Mouse (Mus musculus): ENCODE measurements around the gene Col11a2. TPM values are rescaled to one million over a fixed set of nuclear protein-coding genes. Genes with fewer than 3 reads are reported as not detected.
"Not testable (repeated sequence)": the region's sequence is repeated elsewhere in the genome, so short reads cannot be mapped to it uniquely, and the experiment has no call there.

The Col11a2 gene
- polyA plus RNA-seq, 1 experiment from 2014 or later, result 1.4 TPM

DNA sequence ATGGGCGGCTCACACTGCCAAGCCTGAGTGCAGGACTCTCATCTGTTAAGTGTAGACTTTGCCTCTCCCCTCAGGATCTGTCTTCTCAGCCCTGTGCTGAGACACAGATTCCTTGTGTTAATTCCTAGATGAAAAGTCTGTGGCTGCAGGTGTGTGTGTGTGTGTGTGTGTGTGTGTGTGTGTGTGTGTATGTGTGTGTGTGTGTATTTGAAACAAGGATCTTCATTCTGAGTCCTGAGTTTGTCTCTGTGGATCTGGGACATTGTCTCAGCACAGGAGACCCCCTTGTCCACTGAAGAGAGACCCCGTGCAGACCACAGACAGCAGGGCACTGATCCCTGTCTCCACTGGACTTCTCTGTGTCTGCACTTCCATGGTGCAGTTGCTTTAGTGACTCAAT, 38.4 kb upstream of the Col11a2 start:
- not testable (repeated sequence) for H3K9me3 ChIP-seq (ENCODE audit: control insufficient read depth, low read length); H3K36me3 ChIP-seq (ENCODE audit: control insufficient read depth, insufficient read depth, low read length); H3K4me3 ChIP-seq (ENCODE audit: low read depth, low read length); H3K4me2 ChIP-seq; DNase-seq (ENCODE audit: low spot score, missing footprints); ATAC-seq (ENCODE audit: low FRiP score); H3K9ac ChIP-seq (ENCODE audit: low read length); H3K4me1 ChIP-seq (ENCODE audit: control insufficient read depth, insufficient read depth, low read length); H3K27ac ChIP-seq (ENCODE audit: low read depth, low read length)
- peaks cover 12% of the 10 kb centered on the region for H3K27me3 ChIP-seq (ENCODE audit: control insufficient read depth, insufficient read depth, low read length)
- 58% methylated on average over 2 of the region's 2 CpGs for WGBS

DNA sequence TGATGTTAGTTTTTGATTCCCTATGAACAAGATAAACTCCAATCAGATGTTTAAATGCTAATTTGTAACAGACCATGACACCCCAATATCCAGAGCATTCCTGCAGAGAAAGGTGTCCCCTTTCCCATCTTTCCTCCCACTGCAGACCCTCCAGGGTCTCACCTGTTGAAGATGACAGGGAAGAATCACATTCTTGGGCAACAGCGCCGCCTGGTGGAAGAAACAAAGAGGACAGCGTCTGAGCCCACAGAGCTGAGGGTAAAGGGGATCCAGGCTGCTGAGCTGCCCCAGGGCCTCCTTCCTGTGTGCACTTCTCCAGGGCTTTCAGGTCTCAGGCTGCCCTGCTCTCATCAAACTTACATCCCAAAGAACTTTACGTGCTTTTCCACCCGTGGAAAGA, 35.8 kb upstream of the Col11a2 start:
- DNase-seq (ENCODE audit: low spot score, missing footprints), result peak; percentile 96

GRCm38 (mm10) chr17:34006570-34006969, 32.7 kb upstream of the Col11a2 start:
- Histone ChIP-seq H3K9me3 (ENCODE audit: control insufficient read depth, low read length) (no peaks in the 10 kb centered on the region), H3K27me3 (ENCODE audit: control insufficient read depth, insufficient read depth, low read length) (no peaks in the 10 kb centered on the region), H3K27ac (ENCODE audit: low read depth, low read length) (no peak overlapping the region)

More for the DNA sequence above, 35.8 kb upstream of the Col11a2 start:
- Histone ChIP-seq H3K4me2 (no peak overlapping the region), H3K27me3 (ENCODE audit: control insufficient read depth, insufficient read depth, low read length) (peaks cover 12% of the 10 kb centered on the region), H3K36me3 (ENCODE audit: control insufficient read depth, insufficient read depth, low read length) (no peaks in the 10 kb centered on the region), H3K9ac (ENCODE audit: low read length) (no peak overlapping the region), H3K27ac (ENCODE audit: low read depth, low read length) (no peak overlapping the region), H3K9me3 (ENCODE audit: control insufficient read depth, low read length) (no peaks in the 10 kb centered on the region), H3K4me1 (ENCODE audit: control insufficient read depth, insufficient read depth, low read length) (no peaks in the 10 kb centered on the region), H3K4me3 (ENCODE audit: low read depth, low read length) (no peak overlapping the region)
- no peak for ATAC-seq (ENCODE audit: low FRiP score)
- 9% methylated on average over 5 of the region's 5 CpGs for WGBS

GRCm38 (mm10) chr17:34010156-34010555, 29.1 kb upstream of the Col11a2 start:
- peak; percentile 56 for DNase-seq (ENCODE audit: low spot score, missing footprints)
- no peak for ATAC-seq (ENCODE audit: low FRiP score)
- Histone ChIP-seq H3K9ac (ENCODE audit: low read length) (no peak overlapping the region), H3K36me3 (ENCODE audit: control insufficient read depth, insufficient read depth, low read length) (no peaks in the 10 kb centered on the region), H3K4me3 (ENCODE audit: low read depth, low read length) (no peak overlapping the region), H3K9me3 (ENCODE audit: control insufficient read depth, low read length) (no peaks in the 10 kb centered on the region), H3K4me1 (ENCODE audit: control insufficient read depth, insufficient read depth, low read length) (no peaks in the 10 kb centered on the region), H3K4me2 (no peak overlapping the region), H3K27ac (ENCODE audit: low read depth, low read length) (no peak overlapping the region), H3K27me3 (ENCODE audit: control insufficient read depth, insufficient read depth, low read length) (no peaks in the 10 kb centered on the region)
- 73% methylated on average over 5 of the region's 5 CpGs for WGBS

More at GRCm38 (mm10) chr17:34006570-34006969, 32.7 kb upstream of the Col11a2 start:
- Histone ChIP-seq H3K4me2 (no peak overlapping the region), H3K36me3 (ENCODE audit: control insufficient read depth, insufficient read depth, low read length) (no peaks in the 10 kb centered on the region), H3K9ac (ENCODE audit: low read length) (no peak overlapping the region), H3K4me1 (ENCODE audit: control insufficient read depth, insufficient read depth, low read length) (no peaks in the 10 kb centered on the region), H3K4me3 (ENCODE audit: low read depth, low read length) (no peak overlapping the region)
- 65% methylated on average over 2 of the region's 2 CpGs for WGBS
- ATAC-seq (ENCODE audit: low FRiP score) (no peak), DNase-seq (ENCODE audit: low spot score, missing footprints) (peak; percentile 69)

DNA sequence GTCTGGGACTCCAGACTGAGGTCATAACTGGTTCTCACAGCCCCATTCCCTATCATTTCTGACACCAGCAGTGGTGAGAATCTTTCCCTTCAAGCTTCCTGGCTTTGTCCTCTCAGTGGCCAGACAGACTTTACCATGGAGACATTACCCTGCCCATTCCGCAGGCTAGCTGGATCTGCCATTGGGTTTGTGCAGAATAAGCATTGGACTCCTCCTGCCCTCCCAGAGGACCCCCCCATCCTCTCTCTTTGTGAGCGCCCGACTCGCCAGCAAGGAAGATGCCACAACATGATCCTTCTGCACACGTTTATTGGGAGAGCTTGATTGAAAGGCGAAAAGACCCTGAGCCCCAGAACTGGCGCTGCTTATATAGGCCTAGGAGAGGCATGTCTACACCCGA, 25.8 kb upstream of the Col11a2 start:
- Histone ChIP-seq H3K27ac (ENCODE audit: low read depth, low read length) (no peak overlapping the region), H3K27me3 (ENCODE audit: control insufficient read depth, insufficient read depth, low read length) (no peaks in the 10 kb centered on the region), H3K4me3 (ENCODE audit: low read depth, low read length) (no peak overlapping the region), H3K4me1 (ENCODE audit: control insufficient read depth, insufficient read depth, low read length) (no peaks in the 10 kb centered on the region), H3K4me2 (no peak overlapping the region), H3K9me3 (ENCODE audit: control insufficient read depth, low read length) (no peaks in the 10 kb centered on the region), H3K36me3 (ENCODE audit: control insufficient read depth, insufficient read depth, low read length) (no peaks in the 10 kb centered on the region), H3K9ac (ENCODE audit: low read length) (no peak overlapping the region)
- DNase-seq (ENCODE audit: low spot score, missing footprints) (no peak), ATAC-seq (ENCODE audit: low FRiP score) (no peak)
- WGBS, result 95% methylated on average over 8 of the region's 8 CpGs

DNA sequence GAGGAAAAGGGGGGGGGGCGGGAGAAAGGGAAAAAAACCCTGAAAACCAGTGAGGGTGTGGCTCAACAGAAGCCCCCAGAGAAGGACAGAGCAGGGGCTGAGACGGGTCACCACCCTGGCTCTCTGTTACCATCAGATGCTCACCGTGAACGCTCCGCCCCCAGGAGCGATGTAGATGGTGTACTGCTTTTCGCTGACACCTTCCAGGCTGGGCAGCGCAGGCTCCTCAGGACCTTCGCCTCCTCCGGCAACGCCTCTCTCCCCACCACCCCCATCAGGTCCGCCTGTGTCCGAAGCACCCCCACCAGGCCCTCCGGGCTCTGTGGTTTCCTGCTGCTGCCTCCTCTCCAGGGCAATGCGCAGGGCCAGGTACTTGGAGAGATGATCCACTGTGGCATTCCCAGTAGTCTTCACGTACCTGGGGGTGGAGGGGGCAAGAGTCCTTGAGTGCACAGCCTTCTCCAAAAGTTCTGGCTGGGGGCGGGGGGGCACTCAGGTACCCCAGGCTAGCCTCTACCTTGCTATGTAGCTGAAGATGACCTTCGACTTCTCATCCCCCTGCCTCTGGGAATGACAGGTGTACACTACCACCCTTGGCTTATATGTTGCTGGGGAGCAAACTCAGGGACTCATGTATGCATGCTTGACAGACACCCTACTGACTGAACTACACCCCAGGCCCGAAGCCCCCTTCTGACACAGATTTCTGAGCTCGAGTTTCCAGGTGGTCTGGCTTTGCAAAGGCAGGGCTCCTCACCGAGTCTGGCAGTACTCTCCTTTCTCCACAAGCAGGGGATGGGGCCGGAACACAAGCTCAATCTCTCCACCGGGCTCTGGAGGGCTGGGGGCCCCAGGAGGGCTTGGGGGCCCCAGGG, 17.5 kb upstream of the Col11a2 start:
- Histone ChIP-seq H3K27me3 (ENCODE audit: control insufficient read depth, insufficient read depth, low read length) (no peaks in the 10 kb centered on the region), H3K4me2 (no peak overlapping the region), H3K27ac (ENCODE audit: low read depth, low read length) (no peak overlapping the region), H3K4me1 (ENCODE audit: control insufficient read depth, insufficient read depth, low read length) (peaks cover 19% of the 10 kb centered on the region), H3K9me3 (ENCODE audit: control insufficient read depth, low read length) (peaks cover 7% of the 10 kb centered on the region; the same call in 1 of the 2 replicates), H3K4me3 (ENCODE audit: low read depth, low read length) (no peak overlapping the region), H3K36me3 (ENCODE audit: control insufficient read depth, insufficient read depth, low read length) (peaks cover 31% of the 10 kb centered on the region), H3K9ac (ENCODE audit: low read length) (no peak overlapping the region)
- DNase-seq (ENCODE audit: low spot score, missing footprints) (peak; percentile 83), ATAC-seq (ENCODE audit: low FRiP score) (no peak)
- WGBS, result 96% methylated on average over 23 of the region's 23 CpGs

- Histone ChIP-seq H3K27ac (ENCODE audit: low read depth, low read length) (no peak overlapping the region), H3K9me3 (ENCODE audit: control insufficient read depth, low read length) (peaks cover 7% of the 10 kb centered on the region; the same call in 1 of the 2 replicates), H3K4me1 (ENCODE audit: control insufficient read depth, insufficient read depth, low read length) (peaks cover 24% of the 10 kb centered on the region), H3K36me3 (ENCODE audit: control insufficient read depth, insufficient read depth, low read length) (peaks cover 31% of the 10 kb centered on the region), H3K9ac (ENCODE audit: low read length) (no peak overlapping the region), H3K4me3 (ENCODE audit: low read depth, low read length) (no peak overlapping the region), H3K4me2 (no peak overlapping the region), H3K27me3 (ENCODE audit: control insufficient read depth, insufficient read depth, low read length) (no peaks in the 10 kb centered on the region)
- DNase-seq (ENCODE audit: low spot score, missing footprints), result no peak
- 91% methylated on average over 14 of the region's 14 CpGs for WGBS
- ATAC-seq (ENCODE audit: low FRiP score), result no peak
These were observed 16.8 kb upstream of the Col11a2 start for GRCm38 (mm10) chr17:34022414-34022783.

DNA sequence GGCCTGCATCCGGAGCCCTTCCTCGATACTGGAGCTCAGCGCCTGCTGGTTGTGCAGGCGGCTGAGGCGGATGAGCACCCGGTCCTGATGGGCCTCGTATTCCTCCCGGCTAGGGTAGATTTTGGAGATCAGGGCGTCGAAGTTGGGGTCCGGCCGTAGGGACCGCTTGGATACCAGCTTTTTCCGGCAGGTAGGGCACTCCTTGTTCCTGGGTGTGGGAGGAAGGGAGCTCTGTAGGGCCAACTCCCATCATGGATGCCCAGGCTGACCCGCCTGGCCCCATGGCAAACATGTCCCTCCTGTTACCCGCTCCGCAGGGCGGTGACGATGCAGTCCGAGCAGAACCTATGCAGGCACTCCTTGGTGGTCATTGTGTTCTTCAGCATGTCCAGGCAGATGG, 16.2 kb upstream of the Col11a2 start:
- Histone ChIP-seq H3K9me3 (ENCODE audit: control insufficient read depth, low read length) (peaks cover 7% of the 10 kb centered on the region; the same call in 1 of the 2 replicates), H3K27ac (ENCODE audit: low read depth, low read length) (no peak overlapping the region), H3K36me3 (ENCODE audit: control insufficient read depth, insufficient read depth, low read length) (peaks cover 31% of the 10 kb centered on the region), H3K4me3 (ENCODE audit: low read depth, low read length) (no peak overlapping the region), H3K4me1 (ENCODE audit: control insufficient read depth, insufficient read depth, low read length) (peaks cover 25% of the 10 kb centered on the region), H3K9ac (ENCODE audit: low read length) (no peak overlapping the region), H3K4me2 (no peak overlapping the region), H3K27me3 (ENCODE audit: control insufficient read depth, insufficient read depth, low read length) (no peaks in the 10 kb centered on the region)
- DNase-seq (ENCODE audit: low spot score, missing footprints) (peak; percentile 83), ATAC-seq (ENCODE audit: low FRiP score) (no peak)
- 97% methylated on average over 20 of the region's 20 CpGs for WGBS

DNA sequence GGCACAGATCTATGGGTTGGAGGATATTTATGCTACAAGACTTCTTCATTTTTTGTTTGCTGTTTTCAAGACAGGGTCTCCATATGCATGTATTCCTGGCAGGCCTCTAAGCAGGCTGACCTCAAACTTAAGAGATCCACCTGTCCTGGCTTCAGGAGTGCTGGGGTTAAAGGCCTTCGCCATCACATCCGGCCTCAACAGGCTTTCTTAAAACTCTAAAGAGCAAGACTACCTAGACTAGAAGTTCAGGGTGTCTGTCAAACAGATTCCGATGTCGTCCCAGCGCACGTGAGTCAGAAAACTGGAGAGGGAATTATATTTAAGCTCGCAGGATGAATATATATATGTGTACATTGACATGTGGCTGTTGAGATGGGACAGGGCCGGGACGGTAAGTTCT, 15.6 kb upstream of the Col11a2 start:
- Histone ChIP-seq H3K27ac (ENCODE audit: low read depth, low read length) (peak overlapping the region; percentile 100), H3K4me2 (peak overlapping the region; percentile 97), H3K4me1 (ENCODE audit: control insufficient read depth, insufficient read depth, low read length) (peaks cover 32% of the 10 kb centered on the region), H3K4me3 (ENCODE audit: low read depth, low read length) (peak overlapping the region; percentile 98), H3K36me3 (ENCODE audit: control insufficient read depth, insufficient read depth, low read length) (peaks cover 31% of the 10 kb centered on the region), H3K27me3 (ENCODE audit: control insufficient read depth, insufficient read depth, low read length) (no peaks in the 10 kb centered on the region), H3K9ac (ENCODE audit: low read length) (peak overlapping the region; percentile 100), H3K9me3 (ENCODE audit: control insufficient read depth, low read length) (peaks cover 7% of the 10 kb centered on the region; the same call in 1 of the 2 replicates)
- ATAC-seq (ENCODE audit: low FRiP score), result no peak
- DNase-seq (ENCODE audit: low spot score, missing footprints), result no peak
- WGBS, result 67% methylated on average over 9 of the region's 9 CpGs

Measured in midbrain, embryonic 11.5 days (tissue).